Comparison of ENCODE assay signal across 8 mouse cellular contexts in the genomic region with DNA sequence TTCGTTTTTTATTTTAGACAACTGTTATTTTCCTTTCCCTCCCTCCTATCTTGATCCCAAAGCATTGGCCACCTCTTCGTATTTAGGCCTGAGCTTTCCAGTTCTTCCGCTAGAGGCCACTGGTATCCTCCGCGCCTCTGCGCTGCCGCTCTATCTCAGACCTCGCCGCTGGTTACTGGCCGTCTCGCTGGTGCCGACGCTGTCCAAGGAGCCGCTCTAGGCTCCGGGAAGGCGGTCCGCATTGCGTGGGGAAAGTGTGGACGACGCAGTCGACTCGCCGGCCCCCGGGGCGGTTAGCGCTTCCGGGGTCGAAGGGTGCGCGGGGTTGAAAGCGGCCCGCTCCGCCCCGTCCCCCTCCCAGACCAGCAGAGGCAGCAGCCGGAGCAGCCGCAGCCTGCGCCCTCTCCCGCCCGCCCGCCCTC. TPM values are rescaled to one million over a fixed set of nuclear protein-coding genes. Genes with fewer than 3 reads are reported as not detected.
DNase-seq lines count a peak whose midpoint lies in the region; ATAC-seq and TF ChIP-seq lines count a peak whose summit lies in the region.

A gene (plus strand): TSS at position 357 of the 422 bp plus-strand sequence.

- peaks cover 16% of the 10 kb centered on the region for H3K36me3 ChIP-seq in kidney, embryonic 14.5 days (ENCODE audit: control insufficient read depth, insufficient read depth, low read length)
- peaks cover 17% of the 10 kb centered on the region for H3K36me3 ChIP-seq in limb, embryonic 15.5 days

- peak; percentile 99 for ATAC-seq in kidney, embryonic 14.5 days (ENCODE audit: low FRiP score, low TSS enrichment)
- peak; percentile 98 for ATAC-seq in limb, embryonic 15.5 days (ENCODE audit: insufficient number of reproducible peaks, low FRiP score, low TSS enrichment, low read depth)

- peak; percentile 22; the same call in 1 of the 2 replicates for TF ChIP-seq CTCF in bone marrow macrophage, adult 2 months (IDR thresholded peaks at IDR 0.05; ENCODE audit: low read depth, low read length)
- peak; percentile 62 for TF ChIP-seq CTCF in embryonic fibroblast, embryonic 13.5 days (IDR thresholded peaks at IDR 0.05; ENCODE audit: borderline replicate concordance, insufficient read depth, low read length)

- DNase-seq in A20 (ENCODE audit: low read depth, low spot score): peak; percentile 97
- peak; percentile 96 to 97 for DNase-seq in heart, adult 9 months (ENCODE audit: low spot score in 2 of 2)
- peak; percentile 92 to 93 for DNase-seq in monocyte, adult 2 months (ENCODE audit: low read depth in 1 of 2, low spot score in 2 of 2)
- peak; percentile 97 to 98 for DNase-seq in spleen, postnatal 36 days (ENCODE audit: low spot score in 2 of 2)

- peak within 1 kb of the TSS; percentile 53 for H3K4me2 ChIP-seq in kidney, embryonic 14.5 days (replicated peaks; ENCODE audit: low read depth, low read length)
- H3K4me2 ChIP-seq in limb, embryonic 15.5 days: peak within 1 kb of the TSS; percentile 45

- no peaks in the 10 kb centered on the region for H3K9me3 ChIP-seq in kidney, embryonic 14.5 days (ENCODE audit: control insufficient read depth, low read length)
- no peaks in the 10 kb centered on the region for H3K9me3 ChIP-seq in limb, embryonic 15.5 days

- H3K27me3 ChIP-seq in kidney, embryonic 14.5 days (ENCODE audit: control insufficient read depth, insufficient read depth, low read length): no peaks in the 10 kb centered on the region
- H3K27me3 ChIP-seq in limb, embryonic 15.5 days: no peaks in the 10 kb centered on the region

- under 1% methylated on average over 27 of the region's 40 CpGs for WGBS in kidney, embryonic 14.5 days
- WGBS in limb, embryonic 15.5 days: under 1% methylated on average over 34 of the region's 40 CpGs

- H3K4me3 ChIP-seq in bone marrow macrophage, adult 2 months (ENCODE audit: insufficient read depth, low read length): peak within 1 kb of the TSS; percentile 100
- peak within 1 kb of the TSS; percentile 98 for H3K4me3 ChIP-seq in embryonic fibroblast, embryonic 13.5 days (ENCODE audit: insufficient read depth, low read length)
- H3K4me3 ChIP-seq in kidney, embryonic 14.5 days (ENCODE audit: low read length): peak within 1 kb of the TSS; percentile 93
- peak within 1 kb of the TSS; percentile 82 for H3K4me3 ChIP-seq in limb, embryonic 15.5 days

- H3K9ac ChIP-seq in kidney, embryonic 14.5 days (ENCODE audit: low read depth, low read length): peak within 1 kb of the TSS; percentile 97
- peak within 1 kb of the TSS; percentile 95 for H3K9ac ChIP-seq in limb, embryonic 15.5 days

- H3K27ac ChIP-seq in bone marrow macrophage, adult 2 months (ENCODE audit: insufficient read depth, low read depth, low read length): peak within 1 kb of the TSS; percentile 97
- peak within 1 kb of the TSS; percentile 92 for H3K27ac ChIP-seq in embryonic fibroblast, embryonic 13.5 days (ENCODE audit: insufficient read depth, low read length)
- peak within 1 kb of the TSS; percentile 99 for H3K27ac ChIP-seq in kidney, embryonic 14.5 days (ENCODE audit: low read depth, low read length)
- peak within 1 kb of the TSS; percentile 99 for H3K27ac ChIP-seq in limb, embryonic 15.5 days

- no peak for TF ChIP-seq POLR2A in bone marrow macrophage, adult 2 months (IDR thresholded peaks at IDR 0.05; ENCODE audit: borderline replicate concordance, low read depth, low read length)
- TF ChIP-seq POLR2A in embryonic fibroblast, embryonic 13.5 days (IDR thresholded peaks at IDR 0.05; ENCODE audit: low read depth, low read length): peak; percentile 50; the same call in 1 of the 2 replicates

- H3K4me1 ChIP-seq in bone marrow macrophage, adult 2 months (ENCODE audit: control insufficient read depth, insufficient read depth, low read length): peaks cover 6% of the 10 kb centered on the region
- peaks cover 5% of the 10 kb centered on the region for H3K4me1 ChIP-seq in embryonic fibroblast, embryonic 13.5 days (ENCODE audit: control insufficient read depth, insufficient read depth, low read length)
- peaks cover 11% of the 10 kb centered on the region; the same call in 1 of the 2 replicates for H3K4me1 ChIP-seq in kidney, embryonic 14.5 days (ENCODE audit: control insufficient read depth, insufficient read depth, low read length)
- peaks cover 7% of the 10 kb centered on the region; the same call in 1 of the 2 replicates for H3K4me1 ChIP-seq in limb, embryonic 15.5 days

RNA-seq across cellular contexts. Expression of the gene that starts here (rescaled TPM):
- 724 and 763 TPM in 2 replicates for polyA plus RNA-seq in bone marrow macrophage, adult 2 months (2012; ENCODE audit: insufficient read depth, insufficient read length, missing spikeins)
- polyA plus RNA-seq in embryonic fibroblast, embryonic 13.5 days (2011; ENCODE audit: insufficient read length, low read depth, missing spikeins): 653 and 702 TPM in 2 replicates
- polyA plus RNA-seq in kidney, embryonic 14.5 days (2014; fragmentation: Nextera tagmentation; extraction: Ambion mirVana): 305 and 373 TPM in 2 replicates
- polyA plus RNA-seq in limb, embryonic 15.5 days (2015; fragmentation: Nextera tagmentation; extraction: Ambion mirVana): 201 and 221 TPM in 2 replicates

Comparison
In these comparisons a context has a peak if more than half of its experiments do, and no peak if none do; other contexts are left out.
1. Peak in every context shown above with its lines: DNase-seq, ATAC-seq, H3K4me3 ChIP-seq and H3K27ac ChIP-seq.